Mouse (Mus musculus): ENCODE results near the gene Nop58. TPM values are rescaled to one million over a fixed set of nuclear protein-coding genes. Genes with fewer than 3 reads are reported as not detected.
"Not testable (repeated sequence)": the region's sequence is repeated elsewhere in the genome, so short reads cannot be mapped to it uniquely, and the experiment has no call there.

The Nop58 gene
- total RNA-seq, 2 experiments from 2014 or later = 26.9 to 29.6 TPM

- intact Hi-C loops (cut with DNase I) = no loop called here
Measured at GRCm38 (mm10) chr1:59698207-59698606, 13.4 kb downstream of the Nop58 start.

DNA sequence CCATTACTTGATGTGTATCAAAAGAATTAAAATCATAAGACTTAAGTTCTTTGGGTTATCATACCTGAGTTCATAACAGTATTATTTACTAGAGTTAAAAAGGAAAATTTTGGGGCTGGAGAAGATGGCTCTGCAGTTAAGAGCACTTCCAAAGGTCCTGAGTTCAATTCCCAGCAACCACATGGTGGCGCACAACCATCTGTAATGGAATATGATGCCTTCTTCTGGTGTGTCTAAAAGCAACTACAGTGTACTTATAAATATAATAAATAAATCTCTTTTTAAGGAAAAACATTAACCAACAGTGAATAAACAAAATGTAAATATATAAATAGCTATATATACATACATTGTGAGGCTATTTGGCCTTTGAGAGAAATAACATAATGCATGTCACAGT is 17.0 kb downstream of the Nop58 start:
- intact Hi-C loops (cut with DNase I) = loop anchor here (10.0 kb wide), 2 partner anchors 123 to 293 kb away; no protein-coding TSS in a partner anchor
- no peak for DNase-seq (ENCODE audit: low spot score)

More at GRCm38 (mm10) chr1:59698207-59698606, 13.4 kb downstream of the Nop58 start:
- no peak for DNase-seq (ENCODE audit: low spot score)

- intact Hi-C loops (cut with DNase I) = no loop called here
- no peak for DNase-seq (ENCODE audit: low spot score)
Measured at GRCm38 (mm10) chr1:59719900-59720299, 35.1 kb downstream of the Nop58 start.

DNA sequence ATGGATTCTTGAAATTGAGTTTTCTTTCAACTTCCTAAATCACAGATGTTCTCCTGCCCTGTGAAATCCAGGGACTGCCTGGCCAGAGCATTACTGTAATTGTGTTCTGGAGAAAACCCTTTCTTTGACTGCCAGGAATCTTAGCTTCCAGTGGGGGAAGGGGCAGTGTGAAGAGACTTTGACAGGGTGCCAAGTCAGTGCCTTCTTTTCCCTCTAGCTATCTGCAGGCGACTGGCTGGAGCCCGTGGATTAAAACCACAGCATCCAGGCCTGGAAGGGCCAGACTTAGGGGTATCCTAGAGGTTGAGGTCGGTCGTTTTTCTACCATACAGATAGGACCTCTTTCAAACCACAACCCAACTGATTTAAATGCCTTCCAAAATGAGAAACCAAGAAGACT is 40.9 kb downstream of the Nop58 start:
- intact Hi-C loops (cut with DNase I) = no loop called here
- DNase-seq (ENCODE audit: low spot score) = no peak

DNA sequence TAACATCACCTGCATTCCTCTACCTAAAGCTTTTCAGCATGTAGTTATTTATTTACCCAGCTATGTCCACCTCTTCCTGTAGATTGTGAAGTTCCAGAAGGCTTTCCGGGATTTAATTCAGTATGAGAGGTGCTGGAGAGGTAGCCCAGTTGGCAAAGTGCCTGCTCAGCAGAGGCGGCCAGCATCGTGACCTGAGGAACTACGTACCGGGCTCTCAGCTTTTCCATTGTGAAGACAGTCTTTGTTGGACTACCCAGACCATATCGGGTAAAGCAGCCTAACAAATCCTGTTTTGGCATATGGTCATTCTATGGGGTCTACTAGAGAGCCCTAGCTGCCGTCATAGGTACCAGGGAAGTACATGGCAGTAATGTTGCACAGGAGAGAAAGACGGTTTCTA is 45.3 kb downstream of the Nop58 start:
- intact Hi-C loops (cut with DNase I) = loop anchor here (10.0 kb wide), 1 partner anchor 275 kb away; no protein-coding TSS in a partner anchor
- no peak for DNase-seq (ENCODE audit: low spot score)

DNA sequence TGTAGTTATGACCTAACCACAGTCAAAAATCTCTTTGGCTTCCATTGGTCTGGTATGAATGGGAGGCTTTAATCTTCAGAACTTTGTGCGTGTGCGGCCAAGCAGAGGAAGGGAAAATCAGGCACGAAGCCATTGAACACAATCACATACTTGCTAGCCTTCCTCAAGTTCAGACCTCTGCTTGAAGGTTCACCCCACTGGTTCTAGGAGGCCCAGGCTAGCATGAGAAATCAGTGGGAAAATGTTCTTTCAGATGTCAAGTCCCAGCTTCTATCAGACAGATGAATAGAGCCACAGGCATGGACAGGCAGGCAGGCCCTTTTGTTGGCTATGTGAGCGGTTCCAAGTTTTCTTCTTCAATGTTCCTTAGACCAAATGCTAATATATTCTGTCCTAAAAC is 46.0 kb downstream of the Nop58 start:
- intact Hi-C loops (cut with DNase I) = loop anchor here (10.0 kb wide), 1 partner anchor 274 kb away; no protein-coding TSS in a partner anchor
- DNase-seq (ENCODE audit: low spot score) = no peak

GRCm38 (mm10) chr1:59734076-59734475 is 49.3 kb downstream of the Nop58 start:
- no peak for DNase-seq (ENCODE audit: low spot score)
- intact Hi-C loops (cut with DNase I) = loop anchor here (10.0 kb wide), 1 partner anchor 271 kb away; no protein-coding TSS in a partner anchor

- DNase-seq (ENCODE audit: low spot score) = no peak
- intact Hi-C loops (cut with DNase I) = loop anchor here (10.0 kb wide), 1 partner anchor 266 kb away; no protein-coding TSS in a partner anchor
Measured at GRCm38 (mm10) chr1:59738768-59739414, 54.1 kb downstream of the Nop58 start.

- intact Hi-C loops (cut with DNase I) = loop anchor here (10.0 kb wide), 1 partner anchor 265 kb away; no protein-coding TSS in a partner anchor
Measured at GRCm38 (mm10) chr1:59739577-59740354, 55.0 kb downstream of the Nop58 start.

DNA sequence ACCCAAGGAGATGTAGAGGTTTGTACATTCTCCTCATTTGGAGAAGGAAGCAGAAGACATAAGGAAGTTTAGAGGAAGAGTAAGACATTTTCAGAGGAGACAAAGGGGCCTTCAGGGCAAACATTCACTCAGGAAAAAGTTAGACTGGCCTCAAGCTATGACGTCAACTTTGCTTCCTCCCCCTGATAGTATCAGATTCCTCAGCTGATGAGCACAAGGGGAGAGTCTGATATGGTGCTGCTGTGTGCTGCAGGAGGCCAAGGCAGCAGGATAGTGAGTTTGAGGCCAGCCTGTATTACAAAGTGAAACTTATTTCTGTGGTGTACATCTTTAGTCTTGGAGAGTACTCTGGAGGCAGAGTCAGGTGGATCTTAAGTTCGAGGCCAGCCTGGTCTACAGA is 64.3 kb downstream of the Nop58 start:
- DNase-seq (ENCODE audit: low spot score) = no peak
- intact Hi-C loops (cut with DNase I) = no loop called here

More at GRCm38 (mm10) chr1:59739577-59740354, 55.0 kb downstream of the Nop58 start:
- no peak for DNase-seq (ENCODE audit: low spot score)

DNA sequence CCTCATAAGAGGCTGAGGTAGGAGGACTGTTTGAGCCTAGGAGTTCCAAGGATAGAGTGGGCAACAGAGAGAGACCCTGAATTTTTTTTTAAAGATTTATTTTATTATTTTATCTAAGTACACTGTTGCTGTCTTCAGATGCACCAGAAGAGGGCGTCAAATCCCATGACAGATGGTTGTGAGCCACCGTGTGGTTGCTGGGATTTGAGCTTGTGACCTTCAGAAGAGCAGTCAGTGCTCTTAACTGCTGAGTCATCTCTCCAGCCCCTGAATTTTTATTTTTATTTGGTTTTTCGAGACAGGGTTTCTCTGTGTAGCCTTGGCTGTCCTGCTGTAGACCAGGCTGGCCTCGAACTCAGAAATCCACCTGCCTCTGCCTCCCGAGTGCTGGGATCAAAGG is 65.0 kb downstream of the Nop58 start:
- intact Hi-C loops (cut with DNase I); DNase-seq (ENCODE audit: low spot score): not testable (repeated sequence)

- intact Hi-C loops (cut with DNase I) = no loop called here
Measured at GRCm38 (mm10) chr1:59755298-59755697, 70.5 kb downstream of the Nop58 start.

DNA sequence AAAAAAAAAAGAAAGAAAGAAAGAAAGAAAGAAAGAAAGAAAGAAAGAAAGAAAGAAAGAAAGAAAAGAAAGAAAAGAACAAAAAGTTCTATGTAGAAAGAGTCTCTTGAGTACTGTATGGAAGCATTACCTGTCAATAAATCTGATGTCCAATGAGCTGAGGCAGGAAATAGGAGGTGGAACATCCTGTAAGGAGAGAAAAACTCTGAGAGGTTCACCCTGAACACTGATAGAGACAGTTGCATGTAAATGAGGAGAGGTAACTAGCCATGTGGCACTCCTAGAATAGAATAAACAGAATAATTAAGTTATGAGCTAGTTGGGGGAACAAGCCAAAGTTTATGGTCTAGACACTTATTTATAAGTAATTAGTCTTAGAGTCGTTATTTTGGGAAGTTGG is 73.6 kb downstream of the Nop58 start:
- intact Hi-C loops (cut with DNase I) = no loop called here

More at GRCm38 (mm10) chr1:59755298-59755697, 70.5 kb downstream of the Nop58 start:
- DNase-seq (ENCODE audit: low spot score) = no peak

DNA sequence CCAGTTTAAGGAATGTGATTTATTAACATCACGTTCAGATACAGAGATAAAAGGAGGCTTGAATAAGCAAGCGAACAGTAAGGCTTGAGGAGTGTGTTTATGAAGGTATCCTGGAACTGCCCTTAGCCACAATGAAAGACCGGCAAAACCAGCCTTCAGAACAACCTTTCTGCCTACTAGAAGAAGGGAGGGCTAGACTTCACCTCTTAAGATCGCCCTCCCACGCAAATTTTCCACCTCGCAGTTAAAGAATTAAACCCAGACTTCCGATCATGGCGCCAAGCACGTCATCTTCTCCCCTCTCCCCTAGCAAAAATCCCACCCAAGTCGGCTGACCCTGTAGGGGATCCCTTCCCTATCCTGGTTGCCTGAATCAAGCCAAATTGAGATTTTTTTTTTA is 77.4 kb downstream of the Nop58 start:
- DNase-seq (ENCODE audit: low spot score) = no peak
- intact Hi-C loops (cut with DNase I) = loop anchor here (5.0 kb wide), 2 partner anchors 35 to 80 kb away; no protein-coding TSS in a partner anchor

More for the DNA sequence above, 73.6 kb downstream of the Nop58 start:
- no peak for DNase-seq (ENCODE audit: low spot score)

DNA sequence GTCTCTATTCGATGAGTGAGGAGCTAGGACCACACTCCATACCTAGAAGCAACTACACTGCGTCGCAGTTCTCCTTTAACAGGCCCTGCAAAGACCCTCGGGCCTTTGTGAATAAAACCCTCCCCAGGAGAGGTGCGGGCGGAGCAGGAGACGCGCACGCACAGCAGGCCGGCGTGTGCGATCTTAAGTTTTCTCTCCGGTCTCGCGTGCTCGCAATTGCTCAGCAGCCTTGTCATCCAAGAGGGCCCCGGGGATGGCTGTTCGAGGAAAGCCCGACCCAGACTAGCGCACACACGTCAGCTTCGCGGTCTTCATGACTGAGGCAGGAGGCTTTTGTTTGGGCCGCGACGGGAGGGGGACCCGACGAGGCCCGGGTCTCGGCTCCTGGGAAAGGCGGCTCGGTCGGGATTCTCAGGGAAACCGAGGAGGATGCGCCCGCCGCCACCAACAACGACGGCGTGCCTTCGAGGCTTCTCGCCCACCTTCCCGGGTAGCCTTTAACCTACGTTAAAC is 77.9 kb downstream of the Nop58 start:
- intact Hi-C loops (cut with DNase I) = loop anchor here (5.0 kb wide), 2 partner anchors 35 to 80 kb away; no protein-coding TSS in a partner anchor
- DNase-seq (ENCODE audit: low spot score) = no peak

DNA sequence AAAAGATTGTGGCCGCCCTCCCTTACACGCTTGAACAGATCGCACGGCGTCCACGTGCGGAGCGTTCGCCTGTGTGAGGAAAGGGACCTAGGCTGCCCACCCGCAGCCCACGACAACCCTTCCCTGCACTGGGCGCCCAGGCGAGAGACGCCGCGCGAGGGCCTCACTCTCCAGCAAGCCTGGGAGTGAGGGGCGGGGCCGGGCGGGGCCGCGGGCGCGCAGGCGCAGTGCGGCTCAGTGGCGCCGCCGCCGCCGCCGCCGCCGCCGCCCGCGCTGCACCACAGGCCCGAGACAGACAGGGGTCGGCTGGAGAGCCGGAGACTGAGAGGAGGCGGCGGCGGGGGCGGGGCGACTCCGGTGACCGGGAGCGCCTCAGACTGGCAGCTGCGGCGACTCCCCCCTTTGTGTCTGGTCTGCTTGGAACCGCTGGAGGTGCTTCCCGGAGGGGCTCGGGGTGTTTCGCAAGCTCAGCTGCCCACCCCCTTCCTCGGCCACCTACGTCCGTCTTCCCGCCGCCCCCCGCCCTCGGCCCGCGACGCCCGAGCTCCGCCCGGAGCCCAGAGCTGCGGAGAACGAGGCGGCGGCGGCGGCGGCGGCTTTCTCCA is 78.5 kb downstream of the Nop58 start, which contains the start of gene Bmpr2:
TSS of gene Bmpr2 (plus strand) at position 237 of the 605 bp plus-strand sequence.
- intact Hi-C loops (cut with DNase I) = loop anchor here (5.0 kb wide), 2 partner anchors 34 to 79 kb away; no protein-coding TSS in a partner anchor
- peak; percentile 84 for DNase-seq (ENCODE audit: low spot score)

DNA sequence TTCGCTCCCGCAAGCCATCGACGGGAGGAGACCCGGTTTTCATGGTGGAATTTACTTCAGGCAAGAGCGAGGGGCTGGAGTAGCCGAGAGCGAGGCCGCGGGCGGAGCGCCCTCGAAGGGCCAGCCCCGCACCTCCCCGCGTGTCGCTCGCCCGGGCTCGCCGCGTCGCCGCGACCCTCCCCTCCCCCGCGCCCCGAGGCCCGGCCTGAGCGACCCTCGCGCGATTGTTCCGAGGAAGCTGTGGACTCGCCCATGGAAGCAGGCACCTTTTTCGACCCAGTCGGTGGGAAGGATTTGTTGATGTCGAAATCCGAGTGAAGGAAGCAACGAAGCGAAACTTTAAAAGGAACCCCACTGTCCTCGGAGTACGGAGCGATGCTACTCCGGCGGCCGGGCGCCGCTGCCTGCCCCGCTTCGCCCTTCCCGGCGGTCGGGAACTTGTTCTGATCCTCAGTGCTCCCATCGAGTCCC is 79.0 kb downstream of the Nop58 start:
- intact Hi-C loops (cut with DNase I) = loop anchor here (5.0 kb wide), 2 partner anchors 33 to 78 kb away; no protein-coding TSS in a partner anchor

DNA sequence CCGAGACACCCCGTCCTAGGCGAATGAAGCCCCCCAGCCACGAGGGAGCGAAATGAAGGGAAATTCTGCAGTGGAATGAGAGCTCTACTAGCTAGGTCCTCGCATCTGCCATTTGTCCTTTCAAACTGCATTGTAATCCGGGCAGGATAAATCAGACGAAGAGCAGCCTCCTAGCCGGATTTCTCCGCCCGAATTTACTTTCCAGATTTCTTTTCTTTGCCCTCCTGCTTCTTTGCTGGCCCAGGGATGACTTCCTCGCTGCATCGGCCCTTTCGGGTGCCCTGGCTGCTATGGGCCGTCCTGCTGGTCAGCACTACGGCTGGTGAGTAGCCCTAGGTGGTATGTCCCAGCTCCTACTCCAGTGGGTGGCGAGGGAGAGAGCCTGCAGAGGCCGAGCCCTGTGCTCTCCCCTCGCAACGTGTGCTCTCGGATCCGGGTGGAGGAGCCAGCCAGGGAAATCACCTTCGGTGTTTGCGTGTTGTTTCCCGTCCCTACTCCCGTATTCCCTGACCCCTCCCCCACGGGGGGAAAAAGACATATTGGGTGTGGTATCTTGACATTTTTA is 79.7 kb downstream of the Nop58 start:
- DNase-seq (ENCODE audit: low spot score) = peak; percentile 28
- intact Hi-C loops (cut with DNase I) = loop anchor here (5.0 kb wide), 2 partner anchors 33 to 78 kb away; no protein-coding TSS in a partner anchor

More for the DNA sequence above, 79.0 kb downstream of the Nop58 start:
- peak; percentile 16 for DNase-seq (ENCODE audit: low spot score)

DNA sequence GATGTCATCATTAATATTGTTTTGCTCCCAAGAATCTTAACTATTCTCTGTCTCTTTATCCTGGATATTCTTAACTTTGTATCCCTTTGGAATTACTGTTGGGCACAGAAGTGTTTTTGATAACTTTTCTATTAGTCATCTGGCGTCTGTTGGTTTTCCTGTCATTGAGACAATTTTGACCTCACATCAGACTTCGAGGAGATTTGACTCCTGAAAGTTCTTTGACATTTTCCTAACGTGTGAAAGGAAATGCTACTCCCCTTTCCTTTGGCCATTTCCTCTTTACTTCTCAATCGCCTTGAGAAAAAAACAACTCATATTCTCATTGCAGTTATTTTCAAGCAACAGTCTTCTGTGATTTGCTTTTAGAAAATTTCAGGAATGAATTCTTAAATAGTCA is 80.5 kb downstream of the Nop58 start:
- DNase-seq (ENCODE audit: low spot score) = no peak
- intact Hi-C loops (cut with DNase I) = no loop called here
